Mouse (Mus musculus) erythroblast, adult 5-6 weeks (primary cell): ENCODE data around the gene Syndig1. TPM values are rescaled to one million over a fixed set of nuclear protein-coding genes. Genes with fewer than 3 reads are reported as not detected.

Experiments used
- ATAC-seq: replicated peaks from 2 replicates; pipeline ENCODE4 v1.8.0; 2016; ENCODE audit warnings: moderate number of reproducible peaks, mild to moderate bottlenecking, moderate TSS enrichment, inconsistent platforms; ENCODE audit not compliant: poor library complexity, low FRiP score, severe bottlenecking
- total RNA-seq, 2 experiments: library from RNA; stranded (forward) in 1 of 2; stranded (reverse) in 1 of 2; fragments of 150-400 nt in 1 of 2; fragments of 200-764, 138-1000 nt in 1 of 2; gene quantifications; 2 replicates each; pipeline versions ENCODE4 v1.2.3 to v1.2.4; 2015 to 2017; ENCODE audit warnings: low replicate concordance in 2 of 2

The Syndig1 gene
- total RNA-seq, 2 experiments from 2014 or later, result not detected

GRCm38 (mm10) chr2:149870496-149870895 lies 41.5 kb downstream of the Syndig1 start:
- ATAC-seq, result no peak

- no peak for ATAC-seq
Observed at GRCm38 (mm10) chr2:149872496-149872895, 43.5 kb downstream of the Syndig1 start.

- ATAC-seq, result no peak
Observed at GRCm38 (mm10) chr2:149873346-149873745, 44.3 kb downstream of the Syndig1 start.

- ATAC-seq, result no peak
Observed at GRCm38 (mm10) chr2:149877954-149878353, 48.9 kb downstream of the Syndig1 start.

GRCm38 (mm10) chr2:149887634-149888033 lies 58.6 kb downstream of the Syndig1 start:
- ATAC-seq, result no peak

- no peak for ATAC-seq
Observed at GRCm38 (mm10) chr2:149891647-149892046, 62.6 kb downstream of the Syndig1 start.

GRCm38 (mm10) chr2:149896337-149896736 lies 67.3 kb downstream of the Syndig1 start:
- ATAC-seq, result no peak

- no peak for ATAC-seq
Observed at GRCm38 (mm10) chr2:149899615-149900014, 70.6 kb downstream of the Syndig1 start.

GRCm38 (mm10) chr2:149900606-149901005 lies 71.6 kb downstream of the Syndig1 start:
- no peak for ATAC-seq

GRCm38 (mm10) chr2:149904405-149904804 lies 75.4 kb downstream of the Syndig1 start:
- no peak for ATAC-seq

- no peak for ATAC-seq
Observed at GRCm38 (mm10) chr2:149906694-149907093, 77.7 kb downstream of the Syndig1 start.

GRCm38 (mm10) chr2:149917162-149917561 lies 88.2 kb downstream of the Syndig1 start:
- no peak for ATAC-seq

GRCm38 (mm10) chr2:149923561-149923960 lies 94.5 kb downstream of the Syndig1 start:
- no peak for ATAC-seq

- no peak for ATAC-seq
Observed at GRCm38 (mm10) chr2:149925911-149926310, 96.9 kb downstream of the Syndig1 start.

- no peak for ATAC-seq
Observed at GRCm38 (mm10) chr2:149927001-149927400, 98.0 kb downstream of the Syndig1 start.

GRCm38 (mm10) chr2:149927481-149927880 lies 98.5 kb downstream of the Syndig1 start:
- no peak for ATAC-seq

GRCm38 (mm10) chr2:149929986-149930385 lies 101.0 kb downstream of the Syndig1 start:
- ATAC-seq, result no peak

- ATAC-seq, result no peak
Observed at GRCm38 (mm10) chr2:149931111-149931510, 102.1 kb downstream of the Syndig1 start.

GRCm38 (mm10) chr2:149932095-149932494 lies 103.1 kb downstream of the Syndig1 start:
- no peak for ATAC-seq

- no peak for ATAC-seq
Observed at GRCm38 (mm10) chr2:149933247-149933898, 104.4 kb downstream of the Syndig1 start.

GRCm38 (mm10) chr2:149934139-149934538 lies 105.1 kb downstream of the Syndig1 start:
- no peak for ATAC-seq

GRCm38 (mm10) chr2:149938829-149939228 lies 109.8 kb downstream of the Syndig1 start:
- no peak for ATAC-seq
